Mouse (Mus musculus): Measurements from ENCODE around the gene Olfr1370.
"Not testable (repeated sequence)": the region's sequence is repeated elsewhere in the genome, so short reads cannot be mapped to it uniquely, and the experiment has no call there.

Olfr1370 gene

GRCm38 (mm10) chr13:21074847-21075246 lies at the start of gene Olfr1370:
Gene Olfr1370 (minus strand): TSS chr13:21074947.
- in situ Hi-C loops (cut with MboI, MseI) = no loop called here

GRCm38 (mm10) chr13:21114121-21114520 lies 39.4 kb upstream of the Olfr1370 start:
- in situ Hi-C loops (cut with MboI, MseI) = no loop called here

DNA sequence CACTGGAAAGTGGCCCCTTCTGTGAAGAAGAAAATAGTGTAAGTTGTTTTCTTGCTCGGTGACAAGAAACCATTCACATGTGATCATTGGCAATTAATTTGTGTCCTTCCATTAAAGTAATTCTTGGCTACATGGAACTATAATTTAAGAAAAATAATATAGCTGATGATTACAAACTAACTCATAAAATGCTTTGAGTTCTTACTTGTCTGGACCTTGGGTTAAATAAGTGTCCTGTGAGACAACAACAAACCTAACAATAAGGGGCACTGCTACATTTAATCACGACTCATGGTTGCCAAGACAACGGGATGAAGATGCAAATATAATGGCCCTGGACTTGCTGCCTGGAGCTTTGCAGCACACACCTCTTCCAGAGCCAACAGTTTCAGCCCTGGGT lies 36.4 kb upstream of the Olfr1370 start, which contains the start of gene Olfr1369-ps1:
Olfr1369-ps1 (plus strand) TSS at position 301 of the 400 bp plus-strand sequence.
- in situ Hi-C loops (cut with MboI, MseI) = not testable (repeated sequence)

- in situ Hi-C loops (cut with MboI, MseI) = no loop called here
Measured at GRCm38 (mm10) chr13:21110441-21110840, 35.7 kb upstream of the Olfr1370 start.

DNA sequence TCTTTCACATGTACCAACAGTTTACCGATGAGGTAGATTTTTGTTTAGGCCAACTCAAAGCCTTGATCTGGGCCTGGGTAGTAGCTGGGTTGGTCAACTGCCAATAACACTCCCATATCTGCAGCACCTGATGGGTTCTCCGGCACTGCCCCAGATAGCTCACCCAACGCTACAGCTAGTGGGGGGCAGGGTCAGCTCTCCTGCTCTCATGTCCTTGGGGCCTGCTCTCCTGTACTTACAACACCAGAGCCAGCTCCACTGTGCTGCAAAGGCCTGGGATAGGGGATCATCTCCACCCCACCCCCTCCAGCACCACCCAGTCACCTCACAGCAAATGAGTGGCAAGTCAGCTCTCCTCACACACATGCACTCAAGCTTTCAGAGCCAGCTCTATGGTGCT lies 35.0 kb upstream of the Olfr1370 start:
- in situ Hi-C loops (cut with MboI, MseI) = no loop called here

GRCm38 (mm10) chr13:21082686-21083085 lies 7.9 kb upstream of the Olfr1370 start:
- in situ Hi-C loops (cut with MboI, MseI) = no loop called here

DNA sequence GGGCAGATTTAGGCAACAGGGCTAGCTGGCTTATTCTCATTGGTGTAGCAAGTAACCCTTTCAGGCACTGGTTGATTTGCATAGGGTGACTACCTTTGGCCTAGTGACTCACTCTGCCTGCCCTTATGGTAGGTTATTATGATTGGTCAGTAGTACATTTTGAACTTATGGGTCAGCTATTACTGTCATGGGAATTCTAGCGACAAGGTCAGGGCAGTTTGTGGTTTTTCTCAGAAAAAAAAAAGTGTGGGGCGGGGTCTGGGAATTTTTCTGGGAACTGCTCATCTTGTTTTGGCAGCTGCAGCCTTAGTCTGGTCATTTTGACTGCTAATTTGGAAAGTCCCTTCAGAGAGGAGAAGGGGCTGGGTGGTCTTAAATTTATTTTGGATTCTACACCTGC lies 8.7 kb downstream of the Olfr1370 start:
- in situ Hi-C loops (cut with MboI, MseI) = no loop called here

DNA sequence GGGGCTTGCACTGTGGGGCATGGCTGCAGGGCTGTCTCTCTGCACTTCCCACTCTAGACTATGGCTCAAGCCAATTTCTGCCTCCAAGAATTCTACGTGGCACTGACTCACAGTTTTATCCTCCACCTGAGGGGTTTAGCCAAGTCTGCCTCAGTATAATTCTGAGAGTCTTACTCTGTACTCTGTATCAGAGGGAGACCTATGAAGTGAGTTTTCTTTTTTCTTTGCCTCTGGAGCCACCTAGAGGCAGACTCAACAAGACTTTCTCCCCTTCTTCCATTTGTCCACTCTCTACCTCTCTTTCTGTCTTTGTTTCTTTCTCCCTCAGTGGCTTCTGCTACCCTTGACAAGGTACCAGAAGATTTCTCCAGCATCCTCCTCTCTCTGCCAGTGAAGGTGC lies 24.6 kb downstream of the Olfr1370 start:
- in situ Hi-C loops (cut with MboI, MseI) = no loop called here

- in situ Hi-C loops (cut with MboI, MseI) = no loop called here
Measured at GRCm38 (mm10) chr13:21040589-21041199, 34.1 kb downstream of the Olfr1370 start.

GRCm38 (mm10) chr13:21035981-21036380 lies 38.8 kb downstream of the Olfr1370 start:
- in situ Hi-C loops (cut with MboI, MseI) = no loop called here

GRCm38 (mm10) chr13:21035011-21035410 lies 39.7 kb downstream of the Olfr1370 start:
- in situ Hi-C loops (cut with MboI, MseI) = no loop called here

- in situ Hi-C loops (cut with MboI, MseI) = no loop called here
Measured at GRCm38 (mm10) chr13:21033176-21033575, 41.6 kb downstream of the Olfr1370 start.

- in situ Hi-C loops (cut with MboI, MseI) = no loop called here
Measured at GRCm38 (mm10) chr13:21024831-21025230, 49.9 kb downstream of the Olfr1370 start.
